Mouse (Mus musculus) embryonic facial prominence, embryonic 10.5 days (tissue): ENCODE data around the gene Dnmt3a. TPM values are rescaled to one million over a fixed set of nuclear protein-coding genes. Genes with fewer than 3 reads are reported as not detected.
A peak's percentile ranks its signal among the peaks of the same experiment; 100 is the strongest.

Experiments used
- DNase-seq: peaks from one replicate; pipeline ENCODE4 v3.0.0-alpha.2; 2017; ENCODE audit warnings: low spot score
- H3K27ac ChIP-seq: fragments of 300-500 bp; sonication (generic); replicated peaks from 2 replicates; pipeline ENCODE4 v1.5.1; 2016; ENCODE audit warnings: mild to moderate bottlenecking
- H3K27me3 ChIP-seq: fragments of 300-500 bp; sonication (generic); replicated peaks from 2 replicates; pipeline ENCODE4 v1.6.1; 2016; ENCODE audit warnings: low read depth, mild to moderate bottlenecking; ENCODE audit not compliant: poor library complexity, severe bottlenecking
- H3K36me3 ChIP-seq: fragments of 300-500 bp; sonication (generic); replicated peaks from 2 replicates; pipeline ENCODE4 v1.6.1; 2016; ENCODE audit warnings: mild to moderate bottlenecking, moderate library complexity
- H3K4me1 ChIP-seq: fragments of 300-500 bp; sonication (generic); 2 replicates; pipeline ENCODE4 v1.6.1; 2016
- H3K4me3 ChIP-seq: fragments of 300-500 bp; sonication (generic); 2 replicates; pipeline ENCODE4 v1.5.1; 2016; ENCODE audit warnings: mild to moderate bottlenecking, moderate library complexity
- H3K9me3 ChIP-seq: fragments of 300-500 bp; sonication (generic); 2 replicates; pipeline ENCODE4 v1.6.1; 2016; ENCODE audit warnings: mild to moderate bottlenecking
- WGBS: fragments of 180-500 bp; shearing (Covaris S2); methylation state at CpG from one replicate; pipeline ENCODE4 v1.1.7; 2016; 5-methylcytosine and 5-hydroxymethylcytosine counted together
- polyA plus RNA-seq: library from polyadenylated mRNA; unstranded; fragments of >200 nt; fragmentation: Nextera tagmentation; extraction: Ambion mirVana; gene quantifications from 2 replicates; pipeline ENCODE4 v1.2.1, GENCODE M21; 2016

Gene Dnmt3a
- polyA plus RNA-seq, 1 experiment from 2014 or later: 179 TPM

GRCm38 (mm10) chr12:3843918-3844317 is 38.1 kb downstream of the Dnmt3a start:
- 19% methylated on average over 7 of the region's 7 CpGs for WGBS
- Histone ChIP-seq H3K9me3 (no peaks in the 10 kb centered on the region), H3K4me1 (peaks cover 42% of the 10 kb centered on the region), H3K27ac (peak overlapping the region; percentile 69; the same call in 1 of the 2 replicates), H3K27me3 (peaks cover 55% of the 10 kb centered on the region), H3K36me3 (peaks cover 37% of the 10 kb centered on the region), H3K4me3 (peak overlapping the region; percentile 23; the same call in 1 of the 2 replicates)
- no peak for DNase-seq

GRCm38 (mm10) chr12:3844335-3844734 is 38.5 kb downstream of the Dnmt3a start:
- peaks cover 33% of the 10 kb centered on the region for H3K36me3 ChIP-seq
- 76% methylated on average over 5 of the region's 5 CpGs for WGBS
- H3K4me3 ChIP-seq: no peak overlapping the region
- peak overlapping the region; percentile 60; the same call in 1 of the 2 replicates for H3K27ac ChIP-seq
- H3K9me3 ChIP-seq: no peaks in the 10 kb centered on the region
- H3K27me3 ChIP-seq: peaks cover 51% of the 10 kb centered on the region
- no peak for DNase-seq
- peaks cover 44% of the 10 kb centered on the region for H3K4me1 ChIP-seq

GRCm38 (mm10) chr12:3849481-3849880 is 43.7 kb downstream of the Dnmt3a start:
- 89% methylated on average over 13 of the region's 13 CpGs for WGBS
- Histone ChIP-seq H3K4me3 (no peak overlapping the region), H3K27ac (peak overlapping the region; percentile 71), H3K36me3 (peaks cover 28% of the 10 kb centered on the region), H3K9me3 (no peaks in the 10 kb centered on the region), H3K27me3 (peaks cover 44% of the 10 kb centered on the region), H3K4me1 (peaks cover 29% of the 10 kb centered on the region)
- DNase-seq: no peak

- peaks cover 43% of the 10 kb centered on the region for H3K27me3 ChIP-seq
- WGBS: 15% methylated on average over 5 of the region's 5 CpGs
- peaks cover 25% of the 10 kb centered on the region for H3K4me1 ChIP-seq
- no peaks in the 10 kb centered on the region for H3K9me3 ChIP-seq
- H3K27ac ChIP-seq: peak overlapping the region; percentile 71
- DNase-seq: peak; percentile 66
- H3K4me3 ChIP-seq: no peak overlapping the region; the same call in 1 of the 2 replicates
- H3K36me3 ChIP-seq: peaks cover 27% of the 10 kb centered on the region
Measured at GRCm38 (mm10) chr12:3850165-3850564, 44.4 kb downstream of the Dnmt3a start.

GRCm38 (mm10) chr12:3850731-3851130 is 44.9 kb downstream of the Dnmt3a start:
- H3K4me1 ChIP-seq: peaks cover 30% of the 10 kb centered on the region
- peaks cover 43% of the 10 kb centered on the region for H3K27me3 ChIP-seq
- H3K9me3 ChIP-seq: no peaks in the 10 kb centered on the region
- 14% methylated on average over 6 of the region's 6 CpGs for WGBS
- peaks cover 22% of the 10 kb centered on the region for H3K36me3 ChIP-seq
- DNase-seq: peak; percentile 77
- no peak overlapping the region for H3K4me3 ChIP-seq
- no peak overlapping the region for H3K27ac ChIP-seq

GRCm38 (mm10) chr12:3851179-3851578 is 45.4 kb downstream of the Dnmt3a start:
- Histone ChIP-seq H3K27me3 (peaks cover 43% of the 10 kb centered on the region), H3K9me3 (no peaks in the 10 kb centered on the region), H3K27ac (0 out of 2 replicates have a peak overlapping the region, but pooled peaks have one; percentile 35), H3K4me1 (peaks cover 35% of the 10 kb centered on the region), H3K36me3 (peaks cover 20% of the 10 kb centered on the region; the same call in 1 of the 2 replicates), H3K4me3 (no peak overlapping the region)
- WGBS: 42% methylated on average over 4 of the region's 4 CpGs
- no peak for DNase-seq

- no peak overlapping the region for H3K4me3 ChIP-seq
- peaks cover 40% of the 10 kb centered on the region for H3K4me1 ChIP-seq
- H3K9me3 ChIP-seq: no peaks in the 10 kb centered on the region
- WGBS: 46% methylated on average over 5 of the region's 5 CpGs
- H3K27me3 ChIP-seq: peaks cover 43% of the 10 kb centered on the region
- no peak for DNase-seq
- no peak overlapping the region for H3K27ac ChIP-seq
- peaks cover 22% of the 10 kb centered on the region; the same call in 1 of the 2 replicates for H3K36me3 ChIP-seq
Measured at GRCm38 (mm10) chr12:3852521-3852920, 46.7 kb downstream of the Dnmt3a start.

GRCm38 (mm10) chr12:3854419-3854818 is 48.6 kb downstream of the Dnmt3a start:
- H3K27me3 ChIP-seq: peaks cover 43% of the 10 kb centered on the region

GRCm38 (mm10) chr12:3855762-3856501 is 50.1 kb downstream of the Dnmt3a start:
- Histone ChIP-seq H3K9me3 (no peaks in the 10 kb centered on the region), H3K27me3 (peaks cover 43% of the 10 kb centered on the region), H3K36me3 (peaks cover 30% of the 10 kb centered on the region; the same call in 1 of the 2 replicates), H3K4me1 (peaks cover 43% of the 10 kb centered on the region), H3K27ac (peak overlapping the region; percentile 66), H3K4me3 (no peak overlapping the region)
- 43% methylated on average over 7 of the region's 7 CpGs for WGBS
- DNase-seq: no peak

More at GRCm38 (mm10) chr12:3854419-3854818, 48.6 kb downstream of the Dnmt3a start:
- no peaks in the 10 kb centered on the region for H3K9me3 ChIP-seq
- H3K4me1 ChIP-seq: peaks cover 50% of the 10 kb centered on the region
- 77% methylated on average over 4 of the region's 4 CpGs for WGBS
- H3K36me3 ChIP-seq: peaks cover 24% of the 10 kb centered on the region; the same call in 1 of the 2 replicates
- H3K27ac ChIP-seq: no peak overlapping the region
- no peak overlapping the region for H3K4me3 ChIP-seq
- DNase-seq: no peak

- DNase-seq: no peak
- peaks cover 29% of the 10 kb centered on the region for H3K36me3 ChIP-seq
- peaks cover 43% of the 10 kb centered on the region for H3K27me3 ChIP-seq
- H3K9me3 ChIP-seq: no peaks in the 10 kb centered on the region
- WGBS: 68% methylated on average over 2 of the region's 2 CpGs
- no peak overlapping the region for H3K4me3 ChIP-seq
- no peak overlapping the region for H3K27ac ChIP-seq
- H3K4me1 ChIP-seq: peaks cover 38% of the 10 kb centered on the region
Measured at GRCm38 (mm10) chr12:3856748-3857147, 50.9 kb downstream of the Dnmt3a start.

- Histone ChIP-seq H3K4me3 (no peak overlapping the region), H3K27ac (no peak overlapping the region), H3K9me3 (no peaks in the 10 kb centered on the region), H3K27me3 (peaks cover 42% of the 10 kb centered on the region), H3K36me3 (peaks cover 34% of the 10 kb centered on the region), H3K4me1 (peaks cover 38% of the 10 kb centered on the region)
- DNase-seq: no peak
- 81% methylated on average over 3 of the region's 3 CpGs for WGBS
Measured at GRCm38 (mm10) chr12:3857231-3857630, 51.4 kb downstream of the Dnmt3a start.

- no peak for DNase-seq
- no peaks in the 10 kb centered on the region for H3K9me3 ChIP-seq
- H3K27ac ChIP-seq: no peak overlapping the region
- H3K4me3 ChIP-seq: no peak overlapping the region
- H3K27me3 ChIP-seq: peaks cover 36% of the 10 kb centered on the region
- peaks cover 38% of the 10 kb centered on the region for H3K4me1 ChIP-seq
- H3K36me3 ChIP-seq: peaks cover 33% of the 10 kb centered on the region
- WGBS: 85% methylated on average over 9 of the region's 9 CpGs
Measured at GRCm38 (mm10) chr12:3857773-3858172, 52.0 kb downstream of the Dnmt3a start.

GRCm38 (mm10) chr12:3858754-3859153 is 52.9 kb downstream of the Dnmt3a start:
- Histone ChIP-seq H3K27ac (no peak overlapping the region), H3K4me1 (peaks cover 38% of the 10 kb centered on the region), H3K4me3 (no peak overlapping the region), H3K9me3 (no peaks in the 10 kb centered on the region), H3K36me3 (peaks cover 25% of the 10 kb centered on the region), H3K27me3 (peaks cover 27% of the 10 kb centered on the region; the same call in 1 of the 2 replicates)
- 82% methylated on average over 4 of the region's 4 CpGs for WGBS
- DNase-seq: no peak
